Mouse (Mus musculus): ENCODE measurements around the gene Bnip3. TPM values are rescaled to one million over a fixed set of nuclear protein-coding genes. Genes with fewer than 3 reads are reported as not detected.

Gene Bnip3
- polyA plus RNA-seq, 2 experiments from 2014 or later, result 18.6 to 23.3 TPM

- ATAC-seq, result no peak
These were observed 5.4 kb downstream of the Bnip3 start for GRCm38 (mm10) chr7:138903886-138904435.

- no peak for ATAC-seq
These were observed 10.6 kb downstream of the Bnip3 start for GRCm38 (mm10) chr7:138898743-138899142.

- ATAC-seq, result no peak
These were observed 11.2 kb downstream of the Bnip3 start for GRCm38 (mm10) chr7:138898122-138898521.

- no peak for ATAC-seq
These were observed 23.7 kb downstream of the Bnip3 start for GRCm38 (mm10) chr7:138885365-138886289.

- ATAC-seq, result no peak
These were observed 25.6 kb downstream of the Bnip3 start for GRCm38 (mm10) chr7:138883724-138884123.

GRCm38 (mm10) chr7:138875031-138875430, 34.3 kb downstream of the Bnip3 start:
- no peak for ATAC-seq

GRCm38 (mm10) chr7:138872956-138873355, 36.4 kb downstream of the Bnip3 start:
- ATAC-seq, result no peak

- no peak for ATAC-seq
These were observed 41.0 kb downstream of the Bnip3 start for GRCm38 (mm10) chr7:138868316-138868715.

- ATAC-seq, result no peak
These were observed 42.0 kb downstream of the Bnip3 start for GRCm38 (mm10) chr7:138867286-138867685.

GRCm38 (mm10) chr7:138864776-138865175, 44.5 kb downstream of the Bnip3 start:
- ATAC-seq, result no peak

GRCm38 (mm10) chr7:138863950-138864572, 45.3 kb downstream of the Bnip3 start:
- ATAC-seq, result no peak

- ATAC-seq, result no peak
These were observed 52.6 kb downstream of the Bnip3 start for GRCm38 (mm10) chr7:138856670-138857069.

- ATAC-seq, result no peak
These were observed 55.1 kb downstream of the Bnip3 start for GRCm38 (mm10) chr7:138854201-138854600.

- no peak for ATAC-seq
These were observed 55.8 kb downstream of the Bnip3 start for GRCm38 (mm10) chr7:138853417-138854031.

GRCm38 (mm10) chr7:138850083-138850482, 59.2 kb downstream of the Bnip3 start:
- no peak for ATAC-seq

- ATAC-seq, result no peak
These were observed 61.0 kb downstream of the Bnip3 start for GRCm38 (mm10) chr7:138848028-138848920.

- no peak for ATAC-seq
These were observed 61.8 kb downstream of the Bnip3 start for GRCm38 (mm10) chr7:138847316-138848027.

- peak; percentile 19 for ATAC-seq
These were observed 62.8 kb downstream of the Bnip3 start for GRCm38 (mm10) chr7:138846502-138846991.

- peak; percentile 83 for ATAC-seq
These were observed 63.6 kb downstream of the Bnip3 start, which contains the start of the genes Ppp2r2d and Mapk1ip1 for GRCm38 (mm10) chr7:138845544-138846391. Ppp2r2d (plus strand) TSS chr7:138846079. Mapk1ip1 (minus strand) TSS chr7:138846273.

- peak; percentile 0 for ATAC-seq
These were observed 64.2 kb downstream of the Bnip3 start for GRCm38 (mm10) chr7:138845111-138845510.
